Mouse (Mus musculus): ENCODE measurements around the gene Acer1. TPM values are rescaled to one million over a fixed set of nuclear protein-coding genes. Genes with fewer than 3 reads are reported as not detected.

Acer1 gene
- polyA plus RNA-seq, 1 experiment from 2014 or later, result not detected

DNA sequence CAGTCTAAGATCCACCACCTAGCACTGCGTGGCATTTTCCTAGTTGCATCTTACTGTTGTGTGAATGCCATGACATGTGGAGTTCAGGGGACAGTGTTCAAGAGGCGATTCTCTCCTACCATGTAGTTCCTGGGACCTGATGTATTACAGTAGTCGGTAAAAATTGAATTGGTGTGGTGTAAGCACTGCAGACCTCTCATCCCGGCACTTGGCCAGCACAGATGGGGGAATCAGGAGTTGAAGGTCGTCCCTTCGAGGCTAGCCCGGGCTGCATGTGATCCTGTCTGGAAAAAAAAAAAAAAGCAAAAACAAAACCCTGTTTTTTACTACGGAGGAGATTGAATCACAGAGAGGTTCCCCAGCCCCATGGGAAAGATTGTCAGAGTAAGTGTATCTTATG is 13.1 kb upstream of the Acer1 start:
- 0 out of 2 replicates have a peak, but pooled peaks cover 10% of the 10 kb centered on the region for H3K4me1 ChIP-seq (ENCODE audit: control insufficient read depth, insufficient read depth, low read length)
- no peaks in the 10 kb centered on the region for H3K9me3 ChIP-seq (ENCODE audit: control insufficient read depth, low read length)
- H3K4me2 ChIP-seq (ENCODE audit: low read depth, low read length), result no peak overlapping the region
- no peak overlapping the region for H3K9ac ChIP-seq (replicated peaks; ENCODE audit: low read depth, low read length)
- peaks cover 30% of the 10 kb centered on the region for H3K36me3 ChIP-seq (ENCODE audit: control insufficient read depth, insufficient read depth, low read length)
- H3K27ac ChIP-seq (ENCODE audit: low read depth, low read length), result no peak overlapping the region
- H3K4me3 ChIP-seq (ENCODE audit: low read depth, low read length), result no peak overlapping the region
- WGBS, result 93% methylated on average over 8 of the region's 8 CpGs
- no peaks in the 10 kb centered on the region for H3K27me3 ChIP-seq (ENCODE audit: control insufficient read depth, insufficient read depth, low read length)
- ATAC-seq (ENCODE audit: low read depth), result no peak

DNA sequence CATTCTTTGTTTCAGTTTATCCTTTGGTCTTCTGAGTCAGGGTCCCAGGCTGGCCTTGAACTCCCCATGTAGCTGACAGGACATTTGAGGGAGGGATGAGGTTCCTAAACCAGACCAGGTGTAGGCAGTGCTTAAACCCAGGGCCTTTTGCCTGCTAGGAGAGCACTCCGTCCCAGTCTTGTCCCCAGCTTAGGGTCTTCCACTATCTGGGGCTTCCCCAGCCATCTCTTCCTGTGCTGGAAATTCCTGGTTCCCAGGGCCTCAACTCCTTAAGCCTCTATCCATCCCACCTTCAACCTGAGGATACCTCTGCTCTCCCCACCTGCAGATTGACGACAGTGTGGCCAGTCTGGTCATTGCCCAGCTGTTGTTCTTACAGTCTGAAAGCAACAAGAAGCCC is 9.0 kb upstream of the Acer1 start:
- WGBS, result 90% methylated on average over 2 of the region's 2 CpGs
- Histone ChIP-seq H3K4me1 (ENCODE audit: control insufficient read depth, insufficient read depth, low read length) (0 out of 2 replicates have a peak, but pooled peaks cover 6% of the 10 kb centered on the region), H3K9me3 (ENCODE audit: control insufficient read depth, low read length) (no peaks in the 10 kb centered on the region), H3K27me3 (ENCODE audit: control insufficient read depth, insufficient read depth, low read length) (no peaks in the 10 kb centered on the region), H3K27ac (ENCODE audit: low read depth, low read length) (no peak overlapping the region), H3K4me2 (ENCODE audit: low read depth, low read length) (peak overlapping the region; percentile 80), H3K9ac (replicated peaks; ENCODE audit: low read depth, low read length) (peak overlapping the region; percentile 73), H3K36me3 (ENCODE audit: control insufficient read depth, insufficient read depth, low read length) (peaks cover 21% of the 10 kb centered on the region), H3K4me3 (ENCODE audit: low read depth, low read length) (peak overlapping the region; percentile 85)
- no peak for ATAC-seq (ENCODE audit: low read depth)

DNA sequence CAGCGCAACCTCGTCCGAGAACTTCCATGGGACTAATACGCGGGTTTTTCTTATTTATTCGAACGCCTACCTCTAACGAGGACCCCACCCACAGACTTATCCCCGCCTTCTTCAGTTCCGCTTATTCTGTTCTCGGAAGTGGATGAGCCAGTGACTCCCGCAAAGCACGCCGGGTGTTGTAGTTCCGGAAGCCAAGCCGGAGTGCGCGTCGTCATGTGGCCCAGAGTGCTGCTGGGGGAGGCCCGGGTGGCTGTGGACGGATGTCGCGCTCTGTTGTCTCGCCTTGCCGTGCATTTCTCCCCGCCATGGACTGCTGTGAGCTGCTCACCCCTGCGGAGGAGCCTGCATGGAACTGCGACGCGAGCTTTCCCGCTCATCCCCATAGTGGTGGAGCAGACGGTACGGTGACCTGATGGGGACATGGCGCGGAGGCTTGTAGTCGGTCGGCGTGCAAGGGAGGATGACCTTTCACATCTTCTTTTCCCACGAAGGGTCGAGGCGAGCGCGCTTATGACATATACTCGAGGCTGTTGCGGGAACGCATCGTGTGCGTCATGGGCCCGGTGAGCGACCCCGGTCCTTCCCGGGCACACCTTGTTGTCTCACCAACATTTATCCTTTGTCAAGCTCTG is 8.3 kb upstream of the Acer1 start, which contains the start of gene Clpp:
Gene Clpp (plus strand): TSS at position 191 of the 632 bp plus-strand sequence.
- peak; percentile 97 for ATAC-seq (ENCODE audit: low read depth)
- WGBS, result 1% methylated on average over 52 of the region's 52 CpGs
- Histone ChIP-seq H3K36me3 (ENCODE audit: control insufficient read depth, insufficient read depth, low read length) (peaks cover 20% of the 10 kb centered on the region), H3K4me1 (ENCODE audit: control insufficient read depth, insufficient read depth, low read length) (0 out of 2 replicates have a peak, but pooled peaks cover 6% of the 10 kb centered on the region), H3K4me3 (ENCODE audit: low read depth, low read length) (peak within 1 kb of the TSS; percentile 85), H3K27me3 (ENCODE audit: control insufficient read depth, insufficient read depth, low read length) (no peaks in the 10 kb centered on the region), H3K4me2 (ENCODE audit: low read depth, low read length) (peak within 1 kb of the TSS; percentile 80), H3K9ac (replicated peaks; ENCODE audit: low read depth, low read length) (peak within 1 kb of the TSS; percentile 73), H3K9me3 (ENCODE audit: control insufficient read depth, low read length) (no peaks in the 10 kb centered on the region), H3K27ac (ENCODE audit: low read depth, low read length) (peak within 1 kb of the TSS; percentile 84)

DNA sequence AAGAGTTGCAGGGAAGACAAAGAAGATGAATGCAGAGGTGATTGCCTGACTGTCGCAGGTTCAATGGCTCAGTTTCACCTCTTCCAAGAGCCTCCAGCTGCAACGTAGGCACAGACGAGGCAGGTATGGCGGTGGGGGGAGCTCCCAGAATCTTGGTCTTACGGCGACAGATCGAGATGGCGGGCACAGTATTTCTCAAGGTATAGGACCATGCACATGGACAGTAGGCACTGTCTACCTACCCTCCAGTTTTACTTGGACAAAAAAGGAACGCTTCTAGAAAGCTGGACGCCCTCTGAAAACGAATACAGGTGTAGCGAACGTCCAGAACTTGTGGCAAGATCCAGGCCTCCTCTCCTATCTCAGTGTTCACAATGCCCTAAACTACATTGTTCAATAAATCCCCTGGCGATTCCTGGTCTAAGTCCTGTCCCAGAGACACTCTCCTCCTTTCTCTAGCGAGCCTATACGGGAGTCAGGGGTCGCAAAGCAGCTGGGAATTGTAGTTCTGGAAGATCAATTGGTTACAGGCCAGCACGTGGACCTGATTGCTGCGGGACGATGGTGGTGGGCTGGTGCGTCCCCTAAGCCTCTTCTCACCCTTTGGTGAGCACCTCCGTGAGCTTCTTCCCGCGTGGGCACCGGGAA is 7.7 kb upstream of the Acer1 start:
- Histone ChIP-seq H3K27me3 (ENCODE audit: control insufficient read depth, insufficient read depth, low read length) (no peaks in the 10 kb centered on the region), H3K9me3 (ENCODE audit: control insufficient read depth, low read length) (no peaks in the 10 kb centered on the region), H3K27ac (ENCODE audit: low read depth, low read length) (peak overlapping the region; percentile 84), H3K9ac (replicated peaks; ENCODE audit: low read depth, low read length) (peak overlapping the region; percentile 73), H3K4me1 (ENCODE audit: control insufficient read depth, insufficient read depth, low read length) (0 out of 2 replicates have a peak, but pooled peaks cover 6% of the 10 kb centered on the region), H3K4me3 (ENCODE audit: low read depth, low read length) (peak overlapping the region; percentile 85), H3K36me3 (ENCODE audit: control insufficient read depth, insufficient read depth, low read length) (peaks cover 16% of the 10 kb centered on the region), H3K4me2 (ENCODE audit: low read depth, low read length) (peak overlapping the region; percentile 80)
- 4% methylated on average over 25 of the region's 25 CpGs for WGBS
- peak; percentile 95 for ATAC-seq (ENCODE audit: low read depth)

DNA sequence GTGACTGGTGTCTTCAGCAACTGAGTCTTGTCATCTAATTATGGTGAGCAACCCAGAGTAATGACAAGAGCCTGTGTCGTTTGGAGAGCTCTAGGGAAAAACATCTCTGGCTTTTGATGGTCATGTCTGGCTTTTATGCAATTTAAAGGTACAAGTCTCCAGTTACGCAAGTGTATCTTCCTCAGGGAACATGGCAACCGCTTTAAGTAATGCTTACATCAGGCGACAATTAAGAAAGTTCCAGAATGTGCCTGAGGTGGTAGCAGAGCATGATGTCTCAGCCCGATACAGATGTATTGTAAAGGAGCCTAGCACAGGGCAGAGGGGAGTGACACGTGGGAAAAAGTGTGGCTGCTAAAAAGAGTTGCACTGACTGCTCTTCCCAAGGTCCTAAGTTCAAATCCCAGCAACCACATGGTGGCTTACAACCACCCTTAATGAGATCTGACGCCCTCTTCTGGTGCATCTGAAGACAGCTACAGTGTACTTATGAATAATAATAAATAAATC is 7.0 kb upstream of the Acer1 start:
- 0 out of 2 replicates have a peak, but pooled peaks cover 6% of the 10 kb centered on the region for H3K4me1 ChIP-seq (ENCODE audit: control insufficient read depth, insufficient read depth, low read length)
- no peak overlapping the region; the same call in 1 of the 2 replicates for H3K9ac ChIP-seq (replicated peaks; ENCODE audit: low read depth, low read length)
- H3K36me3 ChIP-seq (ENCODE audit: control insufficient read depth, insufficient read depth, low read length), result peaks cover 11% of the 10 kb centered on the region
- H3K27me3 ChIP-seq (ENCODE audit: control insufficient read depth, insufficient read depth, low read length), result no peaks in the 10 kb centered on the region
- 73% methylated on average over 7 of the region's 7 CpGs for WGBS
- peak overlapping the region; percentile 85; the same call in 1 of the 2 replicates for H3K4me3 ChIP-seq (ENCODE audit: low read depth, low read length)
- ATAC-seq (ENCODE audit: low read depth), result no peak
- peak overlapping the region; percentile 80 for H3K4me2 ChIP-seq (ENCODE audit: low read depth, low read length)
- H3K27ac ChIP-seq (ENCODE audit: low read depth, low read length), result no peak overlapping the region
- no peaks in the 10 kb centered on the region for H3K9me3 ChIP-seq (ENCODE audit: control insufficient read depth, low read length)

DNA sequence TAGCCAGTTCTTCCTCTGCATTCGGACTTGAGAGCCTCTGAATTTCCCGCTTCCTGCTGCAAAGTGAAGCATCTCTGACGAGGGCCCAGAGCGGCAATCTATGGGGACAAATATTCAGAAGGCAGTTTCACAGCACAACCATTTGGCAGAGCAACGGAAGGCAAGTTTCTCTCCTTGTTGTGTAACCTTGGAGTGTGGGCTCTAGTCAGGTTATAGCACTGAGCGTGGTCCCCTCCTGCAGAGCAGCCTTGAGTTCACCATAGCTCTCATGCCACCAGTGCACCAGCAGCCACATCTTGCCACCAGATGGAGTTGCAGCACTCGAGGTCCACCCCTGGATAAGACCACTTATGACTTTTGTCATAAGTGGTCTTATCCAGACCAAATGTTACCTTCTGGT is 6.5 kb upstream of the Acer1 start:
- 86% methylated on average over 7 of the region's 7 CpGs for WGBS
- 0 out of 2 replicates have a peak, but pooled peaks cover 6% of the 10 kb centered on the region for H3K4me1 ChIP-seq (ENCODE audit: control insufficient read depth, insufficient read depth, low read length)
- ATAC-seq (ENCODE audit: low read depth), result no peak

DNA sequence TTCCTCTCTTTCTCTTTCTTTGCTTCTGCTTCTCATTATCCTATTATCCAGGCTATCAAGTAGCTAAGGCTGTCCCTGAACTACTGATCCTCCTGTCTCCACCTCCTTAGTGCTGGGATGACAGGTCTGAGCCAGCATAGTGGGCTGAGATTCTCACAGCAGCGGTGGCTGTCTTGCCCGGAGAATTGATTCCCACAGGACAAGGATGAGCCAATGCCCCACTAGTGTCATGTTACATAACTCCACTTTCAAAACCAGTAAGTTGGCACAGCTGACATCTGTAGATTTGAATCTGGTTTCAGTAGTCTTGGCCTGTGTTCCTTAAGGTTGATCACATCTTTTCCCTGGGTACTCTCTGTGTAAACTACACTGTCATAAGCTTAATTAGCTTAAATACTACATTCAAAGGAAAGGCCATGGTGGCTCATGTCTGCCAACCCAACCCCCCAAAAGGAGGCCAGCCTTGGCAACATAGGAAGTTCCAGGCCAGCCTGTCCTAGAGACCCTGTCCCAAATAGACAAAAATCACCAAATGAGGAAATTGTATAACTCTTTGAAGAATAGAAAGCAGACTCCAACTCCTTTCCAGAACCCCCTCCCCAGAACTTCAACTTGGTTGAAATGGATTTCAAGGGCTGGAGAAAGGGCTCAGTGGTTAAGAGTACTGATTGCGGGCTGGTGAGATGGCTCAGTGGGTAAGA is 4.3 kb upstream of the Acer1 start:
- H3K9me3 ChIP-seq (ENCODE audit: control insufficient read depth, low read length), result no peaks in the 10 kb centered on the region
- H3K4me2 ChIP-seq (ENCODE audit: low read depth, low read length), result no peak overlapping the region
- H3K27me3 ChIP-seq (ENCODE audit: control insufficient read depth, insufficient read depth, low read length), result no peaks in the 10 kb centered on the region
- H3K27ac ChIP-seq (ENCODE audit: low read depth, low read length), result no peak overlapping the region
- H3K9ac ChIP-seq (replicated peaks; ENCODE audit: low read depth, low read length), result no peak overlapping the region
- 87% methylated on average over 3 of the region's 3 CpGs for WGBS
- ATAC-seq (ENCODE audit: low read depth), result no peak
- no peak overlapping the region for H3K4me3 ChIP-seq (ENCODE audit: low read depth, low read length)
- 0 out of 2 replicates have a peak, but pooled peaks cover 6% of the 10 kb centered on the region for H3K4me1 ChIP-seq (ENCODE audit: control insufficient read depth, insufficient read depth, low read length)
- no peaks in the 10 kb centered on the region for H3K36me3 ChIP-seq (ENCODE audit: control insufficient read depth, insufficient read depth, low read length)

More for the DNA sequence above, 6.5 kb upstream of the Acer1 start:
- Histone ChIP-seq H3K36me3 (ENCODE audit: control insufficient read depth, insufficient read depth, low read length) (peaks cover 6% of the 10 kb centered on the region; the same call in 1 of the 2 replicates), H3K4me2 (ENCODE audit: low read depth, low read length) (no peak overlapping the region), H3K27ac (ENCODE audit: low read depth, low read length) (no peak overlapping the region), H3K4me3 (ENCODE audit: low read depth, low read length) (no peak overlapping the region), H3K27me3 (ENCODE audit: control insufficient read depth, insufficient read depth, low read length) (no peaks in the 10 kb centered on the region), H3K9ac (replicated peaks; ENCODE audit: low read depth, low read length) (no peak overlapping the region), H3K9me3 (ENCODE audit: control insufficient read depth, low read length) (no peaks in the 10 kb centered on the region)

DNA sequence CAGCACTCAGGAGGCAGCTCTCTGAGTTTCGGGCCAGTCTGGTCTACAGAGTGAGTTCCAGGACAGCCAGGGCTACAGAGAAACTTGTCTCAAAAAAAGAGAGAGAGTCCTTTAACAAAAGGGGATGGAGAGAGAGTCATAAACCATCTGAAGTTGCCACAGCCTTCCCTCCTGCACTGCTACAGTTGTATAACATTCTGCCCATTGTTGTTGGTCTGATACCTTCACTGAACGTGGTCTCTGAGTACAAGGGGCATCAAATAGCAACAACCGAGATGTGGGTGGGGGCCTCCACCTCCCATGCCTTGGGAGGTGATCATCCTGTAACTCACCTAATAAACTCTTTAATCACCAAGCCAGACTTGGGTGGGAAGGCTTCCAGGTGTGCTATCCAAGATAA is 3.7 kb upstream of the Acer1 start:
- H3K4me3 ChIP-seq (ENCODE audit: low read depth, low read length), result no peak overlapping the region
- H3K27ac ChIP-seq (ENCODE audit: low read depth, low read length), result no peak overlapping the region
- WGBS, result 63% methylated on average over 3 of the region's 3 CpGs
- H3K4me1 ChIP-seq (ENCODE audit: control insufficient read depth, insufficient read depth, low read length), result 0 out of 2 replicates have a peak, but pooled peaks cover under 1% of the 10 kb centered on the region
- no peaks in the 10 kb centered on the region for H3K27me3 ChIP-seq (ENCODE audit: control insufficient read depth, insufficient read depth, low read length)
- no peaks in the 10 kb centered on the region for H3K36me3 ChIP-seq (ENCODE audit: control insufficient read depth, insufficient read depth, low read length)
- no peak overlapping the region for H3K9ac ChIP-seq (replicated peaks; ENCODE audit: low read depth, low read length)
- H3K4me2 ChIP-seq (ENCODE audit: low read depth, low read length), result no peak overlapping the region
- no peak for ATAC-seq (ENCODE audit: low read depth)
- H3K9me3 ChIP-seq (ENCODE audit: control insufficient read depth, low read length), result no peaks in the 10 kb centered on the region
